Mouse (Mus musculus): ENCODE results near the gene Dld. TPM values are rescaled to one million over a fixed set of nuclear protein-coding genes. Genes with fewer than 3 reads are reported as not detected.

Gene Dld
- polyA plus RNA-seq, 1 experiment = 109 TPM

- no peaks in the 10 kb centered on the region for H3K4me1 ChIP-seq (ENCODE audit: control insufficient read depth, insufficient read depth, low read length)
- H3K27ac ChIP-seq (ENCODE audit: insufficient read depth, low read length) = no peak overlapping the region
- no peak overlapping the region for H3K4me3 ChIP-seq (replicated peaks; ENCODE audit: insufficient read depth, low read depth, low read length)
- no peaks in the 10 kb centered on the region for H3K27me3 ChIP-seq (ENCODE audit: control insufficient read depth, insufficient read depth, low read length)
- TF ChIP-seq CTCF (IDR thresholded peaks at IDR 0.05; ENCODE audit: borderline replicate concordance, insufficient read depth, low read depth, low read length) = no peak
- no peak for TF ChIP-seq POLR2A (IDR thresholded peaks at IDR 0.05; ENCODE audit: borderline replicate concordance, insufficient read depth, low read length)
- no peak for DNase-seq
- 40% methylated on average over 3 of the region's 3 CpGs for WGBS
These were observed 15.2 kb upstream of the Dld start for GRCm38 (mm10) chr12:31366428-31366827.

- no peak for DNase-seq
- WGBS = 21% methylated on average over 15 of the region's 15 CpGs
- H3K4me1 ChIP-seq (ENCODE audit: control insufficient read depth, insufficient read depth, low read length) = no peaks in the 10 kb centered on the region; the same call in 1 of the 2 replicates
- H3K27ac ChIP-seq (ENCODE audit: insufficient read depth, low read length) = 0 out of 2 replicates have a peak overlapping the region, but pooled peaks have one; percentile 67
- peak overlapping the region; percentile 80 for H3K4me3 ChIP-seq (replicated peaks; ENCODE audit: insufficient read depth, low read depth, low read length)
- TF ChIP-seq CTCF (IDR thresholded peaks at IDR 0.05; ENCODE audit: borderline replicate concordance, insufficient read depth, low read depth, low read length) = no peak
- TF ChIP-seq POLR2A (IDR thresholded peaks at IDR 0.05; ENCODE audit: borderline replicate concordance, insufficient read depth, low read length) = no peak
- no peaks in the 10 kb centered on the region for H3K27me3 ChIP-seq (ENCODE audit: control insufficient read depth, insufficient read depth, low read length)
These were observed 886 bp downstream of the Dld start for GRCm38 (mm10) chr12:31350191-31350943.

DNA sequence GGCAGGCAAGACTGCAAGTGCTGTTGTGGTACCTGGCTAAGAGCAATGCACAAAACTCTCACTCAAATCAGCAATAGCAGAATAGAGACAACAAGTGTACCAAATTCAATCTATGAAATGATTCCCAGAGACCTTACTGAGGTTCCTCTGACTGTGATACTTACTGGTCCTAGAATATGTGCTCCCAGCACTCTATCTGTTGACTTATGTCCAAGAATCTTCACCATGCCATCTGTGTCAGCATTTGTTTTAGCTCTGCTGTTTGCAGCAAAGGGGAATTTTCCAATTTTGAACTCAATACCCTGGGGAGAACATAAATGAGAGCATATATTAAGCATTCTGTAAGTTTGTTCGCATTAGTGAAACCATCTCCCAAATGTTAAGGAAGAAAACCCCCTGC lies 18.0 kb downstream of the Dld start:
- Histone ChIP-seq H3K4me3 (replicated peaks; ENCODE audit: insufficient read depth, low read depth, low read length) (no peak overlapping the region), H3K27me3 (ENCODE audit: control insufficient read depth, insufficient read depth, low read length) (no peaks in the 10 kb centered on the region; the same call in 1 of the 2 replicates), H3K27ac (ENCODE audit: insufficient read depth, low read length) (no peak overlapping the region), H3K4me1 (ENCODE audit: control insufficient read depth, insufficient read depth, low read length) (peaks cover 7% of the 10 kb centered on the region; the same call in 1 of the 2 replicates)
- no peak for TF ChIP-seq POLR2A (IDR thresholded peaks at IDR 0.05; ENCODE audit: borderline replicate concordance, insufficient read depth, low read length)
- TF ChIP-seq CTCF (IDR thresholded peaks at IDR 0.05; ENCODE audit: borderline replicate concordance, insufficient read depth, low read depth, low read length) = no peak
- 20% methylated on average over 1 of the region's 1 CpGs for WGBS
- peak in 1 of 2 experiments; percentile 78 for DNase-seq

- Histone ChIP-seq H3K27ac (ENCODE audit: insufficient read depth, low read length) (no peak overlapping the region), H3K4me1 (ENCODE audit: control insufficient read depth, insufficient read depth, low read length) (no peaks in the 10 kb centered on the region), H3K4me3 (replicated peaks; ENCODE audit: insufficient read depth, low read depth, low read length) (no peak overlapping the region), H3K27me3 (ENCODE audit: control insufficient read depth, insufficient read depth, low read length) (no peaks in the 10 kb centered on the region)
- WGBS = 89% methylated on average over 9 of the region's 9 CpGs
- TF ChIP-seq CTCF (IDR thresholded peaks at IDR 0.05; ENCODE audit: borderline replicate concordance, insufficient read depth, low read depth, low read length) (no peak), POLR2A (IDR thresholded peaks at IDR 0.05; ENCODE audit: borderline replicate concordance, insufficient read depth, low read length) (no peak)
- DNase-seq = no peak
These were observed 24.1 kb downstream of the Dld start for GRCm38 (mm10) chr12:31327139-31327538.

GRCm38 (mm10) chr12:31323136-31323695 lies 28.0 kb downstream of the Dld start:
- Histone ChIP-seq H3K27ac (ENCODE audit: insufficient read depth, low read length) (no peak overlapping the region), H3K27me3 (ENCODE audit: control insufficient read depth, insufficient read depth, low read length) (no peaks in the 10 kb centered on the region), H3K4me3 (replicated peaks; ENCODE audit: insufficient read depth, low read depth, low read length) (no peak overlapping the region), H3K4me1 (ENCODE audit: control insufficient read depth, insufficient read depth, low read length) (peaks cover 9% of the 10 kb centered on the region; the same call in 1 of the 2 replicates)
- no peak for DNase-seq
- WGBS = 79% methylated on average over 9 of the region's 9 CpGs
- no peak for TF ChIP-seq CTCF (IDR thresholded peaks at IDR 0.05; ENCODE audit: borderline replicate concordance, insufficient read depth, low read depth, low read length)
- no peak for TF ChIP-seq POLR2A (IDR thresholded peaks at IDR 0.05; ENCODE audit: borderline replicate concordance, insufficient read depth, low read length)

DNA sequence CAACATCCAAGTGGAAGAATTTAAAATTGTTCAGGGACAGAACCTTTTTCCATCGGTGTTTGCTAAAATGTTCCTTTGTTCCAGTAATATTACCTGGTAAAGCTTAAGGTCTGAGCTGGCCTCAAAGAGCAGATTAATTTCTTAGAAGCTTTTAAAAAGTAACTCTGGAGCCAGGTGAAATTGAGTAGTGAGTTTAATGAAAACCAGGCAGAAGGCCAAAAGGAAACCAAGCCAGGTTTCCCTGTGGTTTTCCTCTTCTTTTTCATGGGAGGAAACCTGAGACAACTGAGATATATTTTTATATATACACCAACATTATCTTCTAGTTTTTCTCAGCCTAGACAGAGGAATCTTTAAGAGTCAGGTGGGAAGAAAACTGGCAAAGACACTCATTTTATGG lies 29.7 kb downstream of the Dld start:
- no peak overlapping the region for H3K4me3 ChIP-seq (replicated peaks; ENCODE audit: insufficient read depth, low read depth, low read length)
- no peaks in the 10 kb centered on the region for H3K27me3 ChIP-seq (ENCODE audit: control insufficient read depth, insufficient read depth, low read length)
- peaks cover 9% of the 10 kb centered on the region; the same call in 1 of the 2 replicates for H3K4me1 ChIP-seq (ENCODE audit: control insufficient read depth, insufficient read depth, low read length)
- 88% methylated on average over 1 of the region's 1 CpGs for WGBS
- TF ChIP-seq POLR2A (IDR thresholded peaks at IDR 0.05; ENCODE audit: borderline replicate concordance, insufficient read depth, low read length) (no peak), CTCF (IDR thresholded peaks at IDR 0.05; ENCODE audit: borderline replicate concordance, insufficient read depth, low read depth, low read length) (no peak)
- H3K27ac ChIP-seq (ENCODE audit: insufficient read depth, low read length) = no peak overlapping the region
- no peak for DNase-seq

- Histone ChIP-seq H3K27ac (ENCODE audit: insufficient read depth, low read length) (no peak overlapping the region), H3K4me3 (replicated peaks; ENCODE audit: insufficient read depth, low read depth, low read length) (no peak overlapping the region), H3K27me3 (ENCODE audit: control insufficient read depth, insufficient read depth, low read length) (no peaks in the 10 kb centered on the region), H3K4me1 (ENCODE audit: control insufficient read depth, insufficient read depth, low read length) (peaks cover 9% of the 10 kb centered on the region; the same call in 1 of the 2 replicates)
- 22% methylated on average over 13 of the region's 13 CpGs for WGBS
- TF ChIP-seq CTCF (IDR thresholded peaks at IDR 0.05; ENCODE audit: borderline replicate concordance, insufficient read depth, low read depth, low read length) (no peak), POLR2A (IDR thresholded peaks at IDR 0.05; ENCODE audit: borderline replicate concordance, insufficient read depth, low read length) (no peak)
- peak; percentile 40 to 54 for DNase-seq
These were observed 30.4 kb downstream of the Dld start for GRCm38 (mm10) chr12:31320817-31321216.

Measured in cerebellum, adult 2 months (tissue).